Mouse (Mus musculus) neural tube, embryonic 14.5 days (tissue): ENCODE results near the gene Otud7b. TPM values are rescaled to one million over a fixed set of nuclear protein-coding genes. Genes with fewer than 3 reads are reported as not detected.
"Not testable (repeated sequence)": the region's sequence is repeated elsewhere in the genome, so short reads cannot be mapped to it uniquely, and the experiment has no call there.

ENCODE experiments used
- ATAC-seq: fragments of 200-750 bp; cut with Nextera tagmentation; 2 replicates; pipeline ENCODE4 v1.8.0; 2017; ENCODE audit warnings: low read depth, mild to moderate bottlenecking, moderate TSS enrichment, moderate library complexity
- H3K27ac ChIP-seq: fragments of 300-500 bp; sonication (generic); 2 replicates; pipeline ENCODE4 v1.5.1; 2014; ENCODE audit warnings: low read depth, mild to moderate bottlenecking, control low read depth, low read length, moderate library complexity, mixed read lengths
- H3K27me3 ChIP-seq: fragments of 300-500 bp; sonication (generic); 2 replicates; pipeline ENCODE4 v1.6.1; 2014; ENCODE audit warnings: low read length; ENCODE audit not compliant: control insufficient read depth, insufficient read depth
- H3K36me3 ChIP-seq: fragments of 300-500 bp; sonication (generic); 2 replicates; pipeline ENCODE4 v1.6.1; 2014; ENCODE audit warnings: low read length, mixed read lengths; ENCODE audit not compliant: control insufficient read depth, insufficient read depth
- H3K4me1 ChIP-seq: fragments of 300-500 bp; sonication (generic); 2 replicates; pipeline ENCODE4 v1.6.1; 2014; ENCODE audit warnings: low read length; ENCODE audit not compliant: control insufficient read depth, insufficient read depth
- H3K4me2 ChIP-seq: fragments of 300-500 bp; sonication (generic); 2 replicates; pipeline ENCODE4 v1.6.1; 2014; ENCODE audit warnings: mild to moderate bottlenecking, low read depth, low read length, control low read depth
- H3K4me3 ChIP-seq: fragments of 300-500 bp; sonication (generic); 2 replicates; pipeline ENCODE4 v1.5.1; 2014; ENCODE audit warnings: low read depth, low read length, control low read depth, mixed read lengths
- H3K9ac ChIP-seq: fragments of 300-500 bp; sonication (generic); replicated peaks from 2 replicates; pipeline ENCODE4 v1.6.1; 2014; ENCODE audit warnings: low read depth, mild to moderate bottlenecking, control low read depth, low read length, mixed read lengths
- H3K9me3 ChIP-seq: fragments of 300-500 bp; sonication (generic); 2 replicates; pipeline ENCODE4 v1.6.1; 2016; ENCODE audit warnings: low read length; ENCODE audit not compliant: control insufficient read depth
- WGBS: fragments of 180-500 bp; shearing (Covaris S2); extraction: QIAGEN DNeasy Blood & Tissue Kit; methylation state at CpG from one replicate; pipeline ENCODE4 v1.1.7; 2014; 5-methylcytosine and 5-hydroxymethylcytosine counted together
- polyA plus RNA-seq: library from polyadenylated mRNA; unstranded; fragments of >200 nt; fragmentation: Nextera tagmentation; extraction: Ambion mirVana; gene quantifications from 2 replicates; pipeline ENCODE4 v1.2.1, GENCODE M21; 2014

The Otud7b gene
- polyA plus RNA-seq, 1 experiment from 2014 or later = 4.6 TPM

GRCm38 (mm10) chr3:96163040-96163439, 58.7 kb downstream of the Otud7b start:
- Histone ChIP-seq H3K9ac (no peak overlapping the region), H3K4me2 (peak overlapping the region; percentile 93), H3K36me3 (no peaks in the 10 kb centered on the region), H3K27me3 (no peaks in the 10 kb centered on the region), H3K4me1 (peaks cover 8% of the 10 kb centered on the region; the same call in 1 of the 2 replicates), H3K4me3 (no peak overlapping the region), H3K27ac (no peak overlapping the region), H3K9me3 (no peaks in the 10 kb centered on the region)
- WGBS = 90% methylated on average over 6 of the region's 6 CpGs
- ATAC-seq = no peak

GRCm38 (mm10) chr3:96168466-96169158, 64.3 kb downstream of the Otud7b start:
- H3K4me2 ChIP-seq = no peak overlapping the region
- no peaks in the 10 kb centered on the region for H3K36me3 ChIP-seq
- WGBS = 73% methylated on average over 12 of the region's 12 CpGs
- ATAC-seq = no peak
- H3K9me3 ChIP-seq = no peaks in the 10 kb centered on the region
- H3K27ac ChIP-seq = no peak overlapping the region
- H3K9ac ChIP-seq = no peak overlapping the region
- H3K4me1 ChIP-seq = peaks cover 21% of the 10 kb centered on the region
- no peaks in the 10 kb centered on the region for H3K27me3 ChIP-seq
- no peak overlapping the region for H3K4me3 ChIP-seq

DNA sequence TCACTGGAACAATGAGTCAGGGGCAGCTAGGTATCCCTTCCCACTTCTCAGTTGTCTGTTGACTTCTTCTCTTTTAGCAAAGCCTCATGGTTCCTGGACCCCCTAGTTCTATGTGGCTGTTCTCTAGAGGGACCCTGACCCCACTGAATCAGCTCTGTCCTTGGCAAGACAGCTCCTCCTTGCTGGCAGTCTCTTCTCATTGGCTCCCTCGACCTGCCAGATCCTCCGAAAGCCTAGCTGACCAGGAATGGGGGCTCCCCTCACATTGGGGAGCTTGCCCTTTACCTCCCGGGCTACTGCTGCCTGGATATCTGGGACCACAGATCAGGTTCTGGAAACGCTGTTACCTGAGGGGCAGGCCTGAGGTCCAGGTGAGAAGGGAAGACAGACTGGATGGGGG, 65.9 kb downstream of the Otud7b start:
- Histone ChIP-seq H3K4me3 (no peak overlapping the region), H3K9ac (no peak overlapping the region), H3K36me3 (no peaks in the 10 kb centered on the region; the same call in 1 of the 2 replicates), H3K9me3 (no peaks in the 10 kb centered on the region), H3K27ac (no peak overlapping the region), H3K4me1 (peaks cover 21% of the 10 kb centered on the region), H3K4me2 (no peak overlapping the region; the same call in 1 of the 2 replicates), H3K27me3 (no peaks in the 10 kb centered on the region)
- ATAC-seq = no peak
- 95% methylated on average over 4 of the region's 4 CpGs for WGBS

GRCm38 (mm10) chr3:96170976-96171545, 66.7 kb downstream of the Otud7b start:
- no peaks in the 10 kb centered on the region for H3K9me3 ChIP-seq
- H3K9ac ChIP-seq = peak overlapping the region; percentile 86
- ATAC-seq = no peak
- no peaks in the 10 kb centered on the region for H3K27me3 ChIP-seq
- WGBS = 69% methylated on average over 10 of the region's 10 CpGs
- peak overlapping the region; percentile 99; the same call in 1 of the 2 replicates for H3K27ac ChIP-seq
- peaks cover 21% of the 10 kb centered on the region for H3K4me1 ChIP-seq
- H3K4me3 ChIP-seq = peak overlapping the region; percentile 89; the same call in 1 of the 2 replicates
- H3K4me2 ChIP-seq = peak overlapping the region; percentile 97
- H3K36me3 ChIP-seq = peaks cover 5% of the 10 kb centered on the region

GRCm38 (mm10) chr3:96171583-96172196, 67.4 kb downstream of the Otud7b start:
- WGBS = 22% methylated on average over 18 of the region's 18 CpGs
- Histone ChIP-seq H3K27me3 (no peaks in the 10 kb centered on the region), H3K36me3 (peaks cover 8% of the 10 kb centered on the region), H3K27ac (peak overlapping the region; percentile 99), H3K4me3 (peak overlapping the region; percentile 89), H3K9ac (peak overlapping the region; percentile 86), H3K9me3 (no peaks in the 10 kb centered on the region), H3K4me1 (peaks cover 21% of the 10 kb centered on the region), H3K4me2 (peak overlapping the region; percentile 97)
- ATAC-seq = no peak

DNA sequence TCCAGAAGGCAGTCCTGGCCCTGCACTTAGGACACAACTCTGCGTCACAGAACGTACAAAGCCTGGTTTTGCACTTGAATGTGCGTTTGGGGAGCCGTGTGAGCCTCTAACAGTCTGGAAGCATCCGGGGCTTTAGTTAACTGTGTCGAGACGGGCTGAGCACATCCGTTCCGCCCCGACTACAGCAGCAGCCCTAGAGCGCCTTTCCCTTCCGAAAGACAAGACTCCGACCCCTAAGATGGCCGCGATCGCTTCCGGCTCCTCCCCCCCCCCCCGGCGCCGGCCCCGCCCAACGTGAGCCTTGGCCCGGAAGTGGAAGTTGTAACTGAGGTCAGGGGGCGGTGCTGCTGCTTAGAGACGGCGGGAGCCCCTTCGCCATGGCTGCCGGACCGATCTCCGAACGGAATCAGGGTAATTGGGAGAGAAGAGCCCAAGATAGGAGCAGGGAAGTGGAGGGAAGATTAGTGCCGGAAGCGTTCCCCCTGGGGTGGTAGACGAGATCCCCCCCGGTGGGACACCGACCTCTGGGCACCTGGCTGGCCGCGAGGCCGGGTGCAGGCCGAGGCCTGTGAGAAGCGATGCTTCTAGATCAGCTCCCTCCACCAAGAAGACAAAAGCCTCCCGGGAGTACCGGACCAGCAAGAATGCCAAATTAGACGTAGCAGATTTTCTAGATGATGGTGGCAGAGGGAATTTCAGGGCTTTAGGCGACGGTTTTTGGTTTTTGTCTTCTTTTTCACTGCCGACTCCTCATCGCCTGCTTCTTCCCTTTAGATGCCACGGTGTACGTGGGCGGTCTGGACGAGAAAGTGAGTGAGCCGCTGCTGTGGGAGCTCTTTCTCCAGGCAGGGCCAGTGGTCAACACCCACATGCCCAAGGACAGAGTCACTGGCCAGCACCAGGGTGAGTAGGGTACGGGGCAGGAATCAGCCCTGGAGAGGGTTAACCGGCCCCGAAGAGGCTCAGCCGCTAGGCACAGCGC, 68.2 kb downstream of the Otud7b start, which contains the start of gene Sf3b4:
TSS of gene Sf3b4 (plus strand) at position 136 of the 982 bp plus-strand sequence.
- peaks cover 10% of the 10 kb centered on the region for H3K36me3 ChIP-seq

GRCm38 (mm10) chr3:96173185-96173584, 68.9 kb downstream of the Otud7b start:
- Histone ChIP-seq H3K9me3 (no peaks in the 10 kb centered on the region), H3K27ac (no peak overlapping the region), H3K9ac (peak overlapping the region; percentile 86), H3K4me1 (peaks cover 21% of the 10 kb centered on the region), H3K36me3 (peaks cover 17% of the 10 kb centered on the region), H3K4me2 (peak overlapping the region; percentile 97), H3K27me3 (no peaks in the 10 kb centered on the region), H3K4me3 (peak overlapping the region; percentile 89)
- ATAC-seq = no peak
- WGBS = 39% methylated on average over 7 of the region's 7 CpGs

More for the DNA sequence above, 68.2 kb downstream of the Otud7b start, which contains the start of gene Sf3b4:
- H3K27ac ChIP-seq = peak within 1 kb of the TSS; percentile 99
- under 1% methylated on average over 58 of the region's 58 CpGs for WGBS
- peak; percentile 95 for ATAC-seq
- H3K9me3 ChIP-seq = no peaks in the 10 kb centered on the region
- peak within 1 kb of the TSS; percentile 86 for H3K9ac ChIP-seq
- peak within 1 kb of the TSS; percentile 89 for H3K4me3 ChIP-seq
- H3K4me2 ChIP-seq = peak within 1 kb of the TSS; percentile 97
- H3K4me1 ChIP-seq = peaks cover 21% of the 10 kb centered on the region
- H3K27me3 ChIP-seq = no peaks in the 10 kb centered on the region

DNA sequence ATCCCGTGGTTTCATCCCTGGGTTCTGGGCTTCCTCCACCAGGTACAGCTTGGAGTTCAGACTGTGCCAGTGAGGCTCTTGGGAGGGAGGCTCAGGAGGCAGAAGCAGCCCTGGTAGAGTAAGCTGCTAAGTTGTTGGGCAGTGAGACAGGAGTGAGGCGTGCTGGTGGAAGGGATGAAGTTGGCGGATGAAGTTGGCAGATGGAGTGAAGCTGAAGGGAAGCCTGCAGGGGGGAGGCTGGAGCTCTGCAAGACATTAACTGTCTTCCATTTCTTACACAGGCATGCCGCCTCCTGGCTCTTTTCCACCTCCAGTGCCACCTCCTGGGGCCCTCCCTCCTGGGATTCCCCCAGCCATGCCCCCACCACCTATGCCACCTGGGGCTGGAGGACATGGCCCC, 69.7 kb downstream of the Otud7b start:
- H3K9me3 ChIP-seq, H3K4me3 ChIP-seq, H3K27me3 ChIP-seq, H3K27ac ChIP-seq, H3K4me2 ChIP-seq, ATAC-seq, H3K9ac ChIP-seq: not testable (repeated sequence)
- WGBS = 94% methylated on average over 4 of the region's 4 CpGs
- H3K4me1 ChIP-seq = peaks cover 21% of the 10 kb centered on the region
- H3K36me3 ChIP-seq = peaks cover 20% of the 10 kb centered on the region
